Mouse (Mus musculus): ENCODE data around the gene Abhd5.

DNA sequence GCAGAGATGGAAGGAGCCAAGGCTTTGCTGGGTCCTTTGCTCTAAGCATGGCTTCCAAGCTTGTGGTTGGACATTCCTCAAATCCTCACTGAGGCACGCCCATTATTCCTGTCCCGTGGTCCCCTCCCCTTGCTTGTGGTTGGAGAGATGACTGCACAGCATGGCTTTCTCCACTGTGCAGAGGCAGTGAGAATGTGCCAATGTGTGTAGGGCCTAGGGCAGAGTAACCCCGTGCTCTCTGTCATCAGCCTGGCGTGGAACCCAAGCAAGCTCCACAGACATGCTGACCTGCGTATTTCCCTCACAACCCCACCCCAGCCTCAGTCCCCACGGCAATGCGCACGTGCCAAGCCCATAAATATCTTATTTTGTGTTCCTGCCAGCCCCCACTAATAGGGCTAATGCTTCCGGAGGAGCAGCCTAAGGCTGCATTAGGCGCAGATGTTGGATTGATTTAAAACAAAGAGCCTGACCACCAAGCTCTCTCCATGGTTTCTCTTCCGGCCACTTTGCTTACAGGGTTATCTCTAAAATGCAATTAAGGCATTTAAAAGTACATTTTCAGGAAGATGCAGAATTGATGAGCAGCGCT, 77.7 kb downstream of the Abhd5 start:
- TF ChIP-seq SIN3A (IDR thresholded peaks at IDR 0.05; ENCODE audit: low read length) (no peak), MAX (IDR thresholded peaks at IDR 0.05; ENCODE audit: low read length) (no peak), CTCF (IDR thresholded peaks at IDR 0.05 in 2 of 3, conservative IDR thresholded peaks at IDR 0.05 in 1 of 3; ENCODE audit: control insufficient read depth in 1 of 3, insufficient read depth in 1 of 3, low read depth in 2 of 3, low read length in 3 of 3, poor library complexity in 1 of 3, severe bottlenecking in 1 of 3) (no peak), POLR2AphosphoS5 (IDR thresholded peaks at IDR 0.05; ENCODE audit: borderline replicate concordance, low read depth, low read length) (no peak)

Data from MEL (cell line).